Mouse (Mus musculus) heart, embryonic 14.5 days (tissue): Measurements from ENCODE around the gene Magi3. TPM values are rescaled to one million over a fixed set of nuclear protein-coding genes. Genes with fewer than 3 reads are reported as not detected.

ENCODE experiments used
- ATAC-seq: fragments of 200-750 bp; cut with Nextera tagmentation; 2 replicates; pipeline ENCODE4 v1.8.0; 2017; ENCODE audit warnings: low read depth, moderate TSS enrichment; ENCODE audit not compliant: insufficient number of reproducible peaks, insufficient read depth, low FRiP score
- H3K27ac ChIP-seq, 2 experiments: fragments of 200-500 bp in 1 of 2; fragments of 300-500 bp in 1 of 2; sonication (generic) in 1 of 2; replicated peaks in 1 of 2; 2 replicates each; pipeline ENCODE4 v1.5.1; 2012 to 2014; ENCODE audit warnings: low read depth in 2 of 2, low read length in 2 of 2, control low read depth in 1 of 2, mild to moderate bottlenecking in 1 of 2, mixed read lengths in 1 of 2; ENCODE audit not compliant: control insufficient read depth in 1 of 2, insufficient read depth in 1 of 2
- H3K27me3 ChIP-seq: fragments of 300-500 bp; sonication (generic); 2 replicates; pipeline ENCODE4 v1.6.1; 2014; ENCODE audit warnings: mild to moderate bottlenecking, low read length, control low read depth; ENCODE audit not compliant: control insufficient read depth, insufficient read depth
- H3K36me3 ChIP-seq: fragments of 300-500 bp; sonication (generic); 2 replicates; pipeline ENCODE4 v1.6.1; 2014; ENCODE audit warnings: mild to moderate bottlenecking, control low read depth, low read length, mixed read lengths; ENCODE audit not compliant: control insufficient read depth, insufficient read depth
- H3K4me1 ChIP-seq, 2 experiments: fragments of 200-500 bp in 1 of 2; fragments of 300-500 bp in 1 of 2; sonication (generic) in 1 of 2; 2 replicates each; pipeline ENCODE4 v1.6.1; 2012 to 2014; ENCODE audit warnings: low read length in 2 of 2, control low read depth in 1 of 2, mixed read lengths in 1 of 2; ENCODE audit not compliant: control insufficient read depth in 2 of 2, insufficient read depth in 2 of 2
- H3K4me2 ChIP-seq: fragments of 300-500 bp; sonication (generic); 2 replicates; pipeline ENCODE4 v1.6.1; 2014; ENCODE audit warnings: mild to moderate bottlenecking, low read length
- H3K4me3 ChIP-seq, 2 experiments: fragments of 200-500 bp in 1 of 2; fragments of 300-500 bp in 1 of 2; sonication (generic) in 1 of 2; 2 replicates each; pipeline ENCODE4 v1.5.1; 2012 to 2014; ENCODE audit warnings: low read length in 2 of 2, mild to moderate bottlenecking in 2 of 2, control low read depth in 1 of 2, low read depth in 1 of 2, moderate library complexity in 1 of 2; ENCODE audit not compliant: control insufficient read depth in 1 of 2, insufficient read depth in 1 of 2
- H3K9ac ChIP-seq: fragments of 300-500 bp; sonication (generic); 2 replicates; pipeline ENCODE4 v1.6.1; 2014; ENCODE audit warnings: mild to moderate bottlenecking, low read length
- H3K9me3 ChIP-seq: fragments of 300-500 bp; sonication (generic); 2 replicates; pipeline ENCODE4 v1.6.1; 2016; ENCODE audit warnings: low read length, control low read depth; ENCODE audit not compliant: control insufficient read depth
- WGBS: fragments of 180-500 bp; shearing (Covaris S2); extraction: QIAGEN DNeasy Blood & Tissue Kit; methylation state at CpG from one replicate; pipeline ENCODE4 v1.1.7; 2014; 5-methylcytosine and 5-hydroxymethylcytosine counted together
- polyA plus RNA-seq: library from polyadenylated mRNA; unstranded; fragments of >200 nt; fragmentation: Nextera tagmentation; extraction: Ambion mirVana; gene quantifications from 2 replicates; pipeline ENCODE4 v1.2.1, GENCODE M21; 2014

The Magi3 gene
- polyA plus RNA-seq, 1 experiment from 2014 or later, result 13.1 TPM

GRCm38 (mm10) chr3:104233366-104234312 lies 13.5 kb upstream of the Magi3 start:
- H3K9ac ChIP-seq, result no peak overlapping the region
- H3K27me3 ChIP-seq, result no peaks in the 10 kb centered on the region
- H3K27ac ChIP-seq, result peak overlapping the region; percentile 64 to 78
- H3K4me3 ChIP-seq, result no peak overlapping the region
- ATAC-seq, result no peak
- WGBS, result 38% methylated on average over 7 of the region's 7 CpGs
- H3K4me2 ChIP-seq, result no peak overlapping the region
- peaks cover 3 to 13% of the 10 kb centered on the region in 2 experiments; a peak in 2 of 4 replicates for H3K4me1 ChIP-seq
- no peaks in the 10 kb centered on the region for H3K36me3 ChIP-seq
- no peaks in the 10 kb centered on the region for H3K9me3 ChIP-seq

- H3K4me2 ChIP-seq, result no peak overlapping the region
- no peak for ATAC-seq
- H3K27ac ChIP-seq, result no peak overlapping the region
- H3K36me3 ChIP-seq, result no peaks in the 10 kb centered on the region
- H3K9ac ChIP-seq, result no peak overlapping the region
- no peaks in the 10 kb centered on the region for H3K9me3 ChIP-seq
- H3K4me1 ChIP-seq, result peaks cover 5 to 9% of the 10 kb centered on the region in 2 experiments; a peak in 3 of 4 replicates
- H3K27me3 ChIP-seq, result no peaks in the 10 kb centered on the region
- WGBS, result 42% methylated on average over 5 of the region's 5 CpGs
- no peak overlapping the region for H3K4me3 ChIP-seq
These were observed 7.4 kb upstream of the Magi3 start for GRCm38 (mm10) chr3:104227438-104228111.

DNA sequence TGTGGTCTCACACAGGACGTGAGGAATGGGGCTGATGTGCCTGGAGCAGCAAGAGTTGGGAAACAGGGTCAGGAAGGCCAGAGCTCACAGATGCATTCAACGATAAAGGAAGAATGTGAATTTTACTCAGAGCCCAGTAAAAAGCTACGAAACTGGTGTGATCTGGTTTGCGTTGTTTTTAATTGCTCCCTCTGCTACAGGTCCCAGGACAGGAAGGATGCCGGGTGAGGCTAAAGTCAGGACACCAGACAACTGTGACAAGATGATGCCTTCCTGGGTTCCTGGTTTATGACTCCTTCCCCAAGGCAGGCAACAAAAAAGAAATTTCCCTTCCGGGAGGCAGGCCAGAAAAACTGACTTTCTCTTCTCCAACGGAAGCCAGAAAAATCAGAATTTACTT lies 6.6 kb upstream of the Magi3 start:
- H3K4me1 ChIP-seq, result peaks cover 5 to 9% of the 10 kb centered on the region in 2 experiments
- ATAC-seq, result no peak
- H3K9me3 ChIP-seq, result no peaks in the 10 kb centered on the region
- H3K27ac ChIP-seq, result no peak overlapping the region
- no peaks in the 10 kb centered on the region for H3K27me3 ChIP-seq
- no peak overlapping the region for H3K4me2 ChIP-seq
- H3K9ac ChIP-seq, result no peak overlapping the region
- no peaks in the 10 kb centered on the region for H3K36me3 ChIP-seq
- 48% methylated on average over 7 of the region's 7 CpGs for WGBS
- H3K4me3 ChIP-seq, result no peak overlapping the region

GRCm38 (mm10) chr3:104221156-104221555 lies 982 bp upstream of the Magi3 start:
- Histone ChIP-seq H3K4me2 (peak overlapping the region; percentile 71), H3K27me3 (no peaks in the 10 kb centered on the region), H3K4me3 (peak overlapping the region; percentile 43 to 97; a peak in 3 of 4 replicates), H3K9ac (peak overlapping the region; percentile 98), H3K9me3 (no peaks in the 10 kb centered on the region), H3K27ac (peak overlapping the region; percentile 86 to 99), H3K4me1 (peaks cover 5 to 13% of the 10 kb centered on the region in 2 experiments), H3K36me3 (no peaks in the 10 kb centered on the region)
- no peak for ATAC-seq
- WGBS, result 8% methylated on average over 11 of the region's 11 CpGs

GRCm38 (mm10) chr3:104219531-104220294 lies 461 bp downstream of the Magi3 start:
- Histone ChIP-seq H3K9ac (peak overlapping the region; percentile 98), H3K4me1 (peaks cover 7 to 13% of the 10 kb centered on the region in 2 experiments), H3K27ac (peak overlapping the region; percentile 98 to 99), H3K36me3 (no peaks in the 10 kb centered on the region), H3K4me2 (peak overlapping the region; percentile 77), H3K27me3 (no peaks in the 10 kb centered on the region), H3K4me3 (peak overlapping the region; percentile 97 to 99), H3K9me3 (no peaks in the 10 kb centered on the region)
- peak; percentile 18 for ATAC-seq
- WGBS, result under 1% methylated on average over 96 of the region's 107 CpGs

DNA sequence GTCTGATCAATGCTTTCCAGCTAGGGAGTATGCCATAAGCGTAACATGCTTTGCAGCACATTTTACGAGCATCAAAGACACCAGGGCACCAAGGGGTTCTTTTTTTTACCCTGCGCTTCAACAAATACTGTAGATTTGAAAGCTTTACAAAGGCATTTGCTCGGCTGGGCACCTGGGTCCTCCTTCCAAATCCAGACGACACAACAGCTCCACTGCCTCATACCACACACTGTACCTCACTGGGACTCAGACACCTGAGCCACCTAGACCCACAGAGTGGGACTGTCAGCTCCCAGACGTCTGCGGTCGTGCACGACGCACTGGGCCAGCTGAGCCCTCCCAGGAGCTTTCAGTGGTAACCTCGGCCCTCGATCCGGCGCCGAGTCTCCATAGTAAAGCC lies 1.2 kb downstream of the Magi3 start:
- WGBS, result 1% methylated on average over 15 of the region's 15 CpGs
- Histone ChIP-seq H3K9me3 (no peaks in the 10 kb centered on the region), H3K9ac (peak overlapping the region; percentile 98), H3K36me3 (no peaks in the 10 kb centered on the region), H3K27me3 (no peaks in the 10 kb centered on the region), H3K4me2 (peak overlapping the region; percentile 77), H3K4me3 (peak overlapping the region; percentile 97 to 99), H3K27ac (peak overlapping the region; percentile 67 to 99), H3K4me1 (peaks cover 7 to 17% of the 10 kb centered on the region in 2 experiments)
- ATAC-seq, result no peak

DNA sequence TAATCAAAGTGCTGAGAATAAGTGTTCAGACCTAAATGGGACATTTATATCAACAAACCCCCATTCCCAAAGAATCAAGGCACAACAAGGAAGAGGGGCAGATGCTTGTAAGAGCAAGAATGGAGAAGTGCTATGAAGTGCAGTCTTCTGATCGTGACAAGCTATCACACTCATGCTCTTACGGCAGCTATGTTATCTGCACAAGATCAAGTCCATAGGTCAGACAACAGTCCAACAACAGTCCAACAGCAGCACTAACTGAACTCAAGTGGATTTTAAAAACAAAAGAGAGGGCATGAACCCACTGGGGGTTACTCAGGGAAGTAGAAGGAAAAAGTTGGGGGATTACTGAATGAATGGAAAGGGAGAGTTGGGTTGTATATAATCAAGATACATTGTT lies 30.4 kb downstream of the Magi3 start:
- ATAC-seq, result no peak
- Histone ChIP-seq H3K27me3 (no peaks in the 10 kb centered on the region), H3K9me3 (no peaks in the 10 kb centered on the region), H3K4me1 (no peaks in the 10 kb centered on the region), H3K9ac (no peak overlapping the region), H3K4me3 (no peak overlapping the region), H3K27ac (no peak overlapping the region), H3K4me2 (no peak overlapping the region), H3K36me3 (no peaks in the 10 kb centered on the region)
- WGBS, result 40% methylated on average over 2 of the region's 2 CpGs
